Mouse (Mus musculus): ENCODE measurements around the gene Ntng2. TPM values are rescaled to one million over a fixed set of nuclear protein-coding genes. Genes with fewer than 3 reads are reported as not detected.

Ntng2 gene
- polyA plus RNA-seq, 1 experiment from 2014 or later = 2.4 TPM

DNA sequence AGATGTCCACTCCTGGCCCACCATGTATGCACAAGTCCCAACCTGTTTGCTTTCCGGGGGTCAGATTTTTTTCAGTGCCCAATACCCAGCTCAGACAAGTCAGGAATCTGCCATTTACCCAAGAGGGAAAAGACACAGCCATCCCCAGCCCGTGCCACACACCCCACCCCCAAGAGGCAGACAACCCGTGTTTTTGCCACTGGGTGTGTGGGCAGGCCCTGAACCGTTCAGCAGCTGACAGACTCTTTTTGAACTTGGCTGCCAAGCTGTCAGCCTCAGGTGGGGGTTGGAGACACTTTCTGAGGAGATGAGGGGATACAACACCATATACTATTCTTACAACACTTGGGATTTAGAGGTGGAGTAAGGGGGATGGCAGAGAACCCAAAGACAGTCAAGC is 18.8 kb downstream of the Ntng2 start:
- Histone ChIP-seq H3K27ac (no peak overlapping the region), H3K27me3 (replicated peaks) (no peaks in the 10 kb centered on the region), H3K4me3 (no peak overlapping the region), H3K4me2 (replicated peaks) (no peak overlapping the region), H3K9ac (no peak overlapping the region), H3K9me3 (no peaks in the 10 kb centered on the region), H3K4me1 (no peaks in the 10 kb centered on the region), H3K36me3 (no peaks in the 10 kb centered on the region)
- 81% methylated on average over 4 of the region's 4 CpGs for WGBS
- no peak for ATAC-seq (ENCODE audit: low FRiP score, low read depth)

- Histone ChIP-seq H3K4me1 (no peaks in the 10 kb centered on the region), H3K4me2 (replicated peaks) (no peak overlapping the region), H3K9me3 (no peaks in the 10 kb centered on the region), H3K27ac (no peak overlapping the region), H3K27me3 (replicated peaks) (no peaks in the 10 kb centered on the region), H3K36me3 (no peaks in the 10 kb centered on the region), H3K4me3 (no peak overlapping the region), H3K9ac (no peak overlapping the region)
- ATAC-seq (ENCODE audit: low FRiP score, low read depth) = no peak
- WGBS = 74% methylated on average over 9 of the region's 9 CpGs
These were observed 22.5 kb downstream of the Ntng2 start for GRCm38 (mm10) chr2:29230191-29230835.

DNA sequence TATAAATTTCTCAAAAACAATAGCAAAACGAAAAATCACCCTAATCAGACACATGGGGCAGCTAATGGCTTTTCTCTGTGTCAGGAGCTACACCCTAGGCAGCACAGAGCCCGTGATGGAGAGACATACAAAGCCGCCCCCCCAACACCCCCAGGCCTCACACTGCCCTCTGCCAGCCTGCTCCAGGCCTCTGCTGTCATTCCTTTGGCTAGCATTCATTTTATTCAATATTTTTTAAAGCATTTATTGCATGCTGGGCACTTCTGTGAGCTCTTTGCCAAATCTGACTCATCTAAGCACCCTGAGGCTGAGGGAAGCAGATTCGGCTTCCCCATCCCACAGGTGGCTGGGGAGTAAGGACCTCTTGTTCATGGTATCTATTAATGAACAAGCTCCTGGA is 26.1 kb downstream of the Ntng2 start:
- no peaks in the 10 kb centered on the region for H3K36me3 ChIP-seq
- no peaks in the 10 kb centered on the region for H3K4me1 ChIP-seq
- no peak for ATAC-seq (ENCODE audit: low FRiP score, low read depth)
- H3K4me2 ChIP-seq (replicated peaks) = no peak overlapping the region
- H3K27ac ChIP-seq = no peak overlapping the region
- no peaks in the 10 kb centered on the region for H3K9me3 ChIP-seq
- H3K9ac ChIP-seq = no peak overlapping the region
- H3K27me3 ChIP-seq (replicated peaks) = no peaks in the 10 kb centered on the region
- 72% methylated on average over 4 of the region's 4 CpGs for WGBS
- no peak overlapping the region for H3K4me3 ChIP-seq

DNA sequence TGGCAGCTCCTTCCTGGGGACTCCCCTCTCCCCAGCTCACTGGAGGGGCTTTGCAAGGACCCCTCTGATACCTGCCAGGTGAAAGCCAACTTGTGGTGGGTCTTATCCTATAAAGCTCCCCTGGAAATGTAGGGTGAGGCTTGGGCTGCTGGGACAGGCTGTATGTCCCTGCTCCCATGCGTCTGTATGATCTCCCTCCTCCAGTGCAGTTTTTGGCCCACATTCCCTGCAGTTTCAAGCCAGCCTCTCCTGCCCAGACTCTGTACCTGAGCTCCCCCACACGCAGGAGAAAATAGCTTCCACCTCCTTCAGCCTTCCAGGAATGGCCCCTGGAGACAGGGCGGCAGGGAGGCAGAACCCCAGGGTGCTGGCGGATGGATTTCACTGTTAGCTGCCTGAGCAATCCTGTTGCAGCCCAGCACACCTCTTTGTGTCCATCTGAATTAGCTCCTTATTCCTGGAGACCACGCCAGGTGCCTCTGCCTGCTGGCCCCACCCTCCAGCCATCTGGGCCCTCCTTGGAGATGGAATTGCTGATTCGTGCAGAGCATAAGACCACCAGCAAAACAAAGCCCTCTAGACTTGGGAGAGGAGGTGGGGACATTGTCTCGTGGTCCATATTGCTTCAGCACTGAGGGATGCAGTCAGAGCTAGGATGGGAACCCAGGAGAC is 29.1 kb downstream of the Ntng2 start:
- H3K4me3 ChIP-seq = no peak overlapping the region
- H3K4me1 ChIP-seq = no peaks in the 10 kb centered on the region
- no peaks in the 10 kb centered on the region for H3K9me3 ChIP-seq
- no peak overlapping the region for H3K9ac ChIP-seq
- H3K27me3 ChIP-seq (replicated peaks) = no peaks in the 10 kb centered on the region
- no peak overlapping the region for H3K4me2 ChIP-seq (replicated peaks)
- H3K27ac ChIP-seq = no peak overlapping the region
- H3K36me3 ChIP-seq = no peaks in the 10 kb centered on the region
- ATAC-seq (ENCODE audit: low FRiP score, low read depth) = no peak
- 50% methylated on average over 7 of the region's 7 CpGs for WGBS

DNA sequence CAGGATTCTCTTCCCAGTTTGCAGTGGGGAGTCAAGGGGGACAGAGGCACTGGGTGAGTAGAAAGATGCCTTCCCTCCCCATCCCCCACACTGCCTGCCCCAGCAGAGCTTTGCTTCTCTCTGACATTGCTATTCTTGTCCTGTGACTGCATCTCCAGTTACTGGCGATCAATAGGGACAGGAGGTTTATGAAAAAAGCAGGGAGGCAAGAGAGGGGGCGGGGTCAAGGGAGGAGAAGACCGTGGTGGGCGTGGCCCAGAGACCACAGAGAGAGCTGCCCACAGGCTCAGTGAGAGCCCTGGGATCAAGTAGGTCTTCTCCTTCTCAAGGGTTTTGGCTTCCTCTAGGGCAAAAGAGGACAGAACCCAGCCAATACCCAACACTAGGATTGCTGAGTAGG is 30.5 kb downstream of the Ntng2 start:
- no peak overlapping the region for H3K9ac ChIP-seq
- H3K9me3 ChIP-seq = no peaks in the 10 kb centered on the region
- no peak overlapping the region for H3K4me2 ChIP-seq (replicated peaks)
- no peak overlapping the region for H3K4me3 ChIP-seq
- no peaks in the 10 kb centered on the region for H3K4me1 ChIP-seq
- no peaks in the 10 kb centered on the region for H3K27me3 ChIP-seq (replicated peaks)
- H3K27ac ChIP-seq = no peak overlapping the region
- no peaks in the 10 kb centered on the region for H3K36me3 ChIP-seq
- ATAC-seq (ENCODE audit: low FRiP score, low read depth) = no peak
- 0% methylated on average over 4 of the region's 4 CpGs for WGBS

DNA sequence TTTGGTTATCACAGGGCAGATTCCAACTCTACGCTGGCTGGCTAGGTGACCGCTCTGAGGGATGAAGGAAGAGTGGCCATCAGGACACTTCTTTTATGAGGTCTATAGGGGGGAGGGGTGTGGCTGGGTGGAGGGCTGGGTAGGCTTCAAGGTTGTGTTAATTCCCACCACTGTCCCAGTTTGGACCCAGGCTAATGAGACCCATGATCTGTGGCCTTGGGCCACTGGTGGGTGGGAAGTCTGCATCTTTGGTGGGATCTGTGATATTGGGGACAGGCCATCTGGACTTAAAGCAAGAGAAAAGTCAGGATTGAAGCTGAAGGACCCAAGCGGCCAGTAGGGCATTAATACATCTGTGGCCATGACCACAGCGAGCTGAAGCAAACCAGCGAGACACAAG is 34.0 kb downstream of the Ntng2 start:
- H3K4me1 ChIP-seq = no peaks in the 10 kb centered on the region
- 88% methylated on average over 5 of the region's 5 CpGs for WGBS
- no peaks in the 10 kb centered on the region for H3K36me3 ChIP-seq
- no peak overlapping the region for H3K4me3 ChIP-seq
- no peak for ATAC-seq (ENCODE audit: low FRiP score, low read depth)
- H3K4me2 ChIP-seq (replicated peaks) = no peak overlapping the region
- no peak overlapping the region for H3K27ac ChIP-seq
- no peaks in the 10 kb centered on the region for H3K9me3 ChIP-seq
- no peak overlapping the region for H3K9ac ChIP-seq
- H3K27me3 ChIP-seq (replicated peaks) = no peaks in the 10 kb centered on the region

DNA sequence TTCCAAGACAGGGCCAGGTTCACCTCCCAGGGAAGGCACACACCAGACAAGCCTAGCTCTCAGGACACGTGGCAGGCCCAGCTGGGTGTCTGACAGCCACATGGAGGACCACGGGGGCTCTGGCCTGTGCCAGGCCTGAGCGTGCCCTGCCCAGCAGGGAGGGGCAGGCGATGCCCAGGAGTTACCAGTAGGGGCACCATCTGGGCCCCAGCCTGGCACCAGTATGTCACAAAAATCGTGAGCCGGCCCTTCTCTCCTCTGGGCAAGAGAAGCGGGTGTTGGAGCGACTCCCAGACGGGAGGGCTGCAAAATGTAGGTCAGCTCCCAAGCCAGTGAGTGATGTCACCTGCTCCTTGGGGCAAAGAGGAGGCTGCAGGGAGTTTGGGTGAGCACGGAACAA is 34.9 kb downstream of the Ntng2 start:
- Histone ChIP-seq H3K27me3 (replicated peaks) (no peaks in the 10 kb centered on the region), H3K4me1 (no peaks in the 10 kb centered on the region), H3K4me2 (replicated peaks) (no peak overlapping the region), H3K9me3 (no peaks in the 10 kb centered on the region), H3K9ac (no peak overlapping the region), H3K36me3 (no peaks in the 10 kb centered on the region), H3K4me3 (no peak overlapping the region), H3K27ac (no peak overlapping the region)
- ATAC-seq (ENCODE audit: low FRiP score, low read depth) = no peak
- WGBS = 80% methylated on average over 10 of the region's 10 CpGs

GRCm38 (mm10) chr2:29217042-29217441 is 35.8 kb downstream of the Ntng2 start:
- H3K27me3 ChIP-seq (replicated peaks) = no peaks in the 10 kb centered on the region
- H3K36me3 ChIP-seq = no peaks in the 10 kb centered on the region
- H3K4me1 ChIP-seq = no peaks in the 10 kb centered on the region
- H3K4me2 ChIP-seq (replicated peaks) = no peak overlapping the region
- H3K27ac ChIP-seq = no peak overlapping the region
- ATAC-seq (ENCODE audit: low FRiP score, low read depth) = no peak
- no peaks in the 10 kb centered on the region for H3K9me3 ChIP-seq
- 86% methylated on average over 5 of the region's 5 CpGs for WGBS
- H3K4me3 ChIP-seq = no peak overlapping the region
- no peak overlapping the region for H3K9ac ChIP-seq

- Histone ChIP-seq H3K4me3 (no peak overlapping the region), H3K9ac (no peak overlapping the region), H3K4me1 (no peaks in the 10 kb centered on the region), H3K27me3 (replicated peaks) (no peaks in the 10 kb centered on the region), H3K27ac (no peak overlapping the region), H3K36me3 (no peaks in the 10 kb centered on the region), H3K4me2 (replicated peaks) (no peak overlapping the region), H3K9me3 (no peaks in the 10 kb centered on the region)
- ATAC-seq (ENCODE audit: low FRiP score, low read depth) = no peak
- 46% methylated on average over 8 of the region's 8 CpGs for WGBS
These were observed 36.4 kb downstream of the Ntng2 start for GRCm38 (mm10) chr2:29216286-29217012.

DNA sequence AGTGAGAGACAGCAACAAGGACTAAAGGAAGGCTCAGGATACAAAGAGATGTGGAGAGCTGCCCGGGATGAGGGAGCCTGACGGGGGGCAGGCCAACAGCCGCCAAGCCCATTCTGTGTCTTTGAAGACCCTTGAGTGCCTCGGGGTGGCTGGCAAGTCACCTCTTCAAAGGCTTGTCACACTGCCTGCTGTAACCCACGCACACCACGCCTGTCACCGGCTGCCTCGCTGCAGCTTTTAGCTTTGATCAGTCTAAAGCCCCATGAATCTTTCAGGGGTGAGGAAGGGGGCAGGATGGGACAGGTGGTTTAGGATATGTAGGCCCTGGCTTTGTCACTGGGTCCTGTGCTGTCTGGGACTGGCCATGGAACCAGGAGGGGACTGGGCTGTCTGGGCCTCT is 46.6 kb downstream of the Ntng2 start:
- Histone ChIP-seq H3K4me2 (replicated peaks) (no peak overlapping the region), H3K4me1 (no peaks in the 10 kb centered on the region), H3K9me3 (no peaks in the 10 kb centered on the region), H3K27me3 (replicated peaks) (no peaks in the 10 kb centered on the region), H3K9ac (no peak overlapping the region), H3K36me3 (no peaks in the 10 kb centered on the region), H3K27ac (no peak overlapping the region), H3K4me3 (no peak overlapping the region)
- ATAC-seq (ENCODE audit: low FRiP score, low read depth) = no peak
- WGBS = 14% methylated on average over 8 of the region's 8 CpGs

DNA sequence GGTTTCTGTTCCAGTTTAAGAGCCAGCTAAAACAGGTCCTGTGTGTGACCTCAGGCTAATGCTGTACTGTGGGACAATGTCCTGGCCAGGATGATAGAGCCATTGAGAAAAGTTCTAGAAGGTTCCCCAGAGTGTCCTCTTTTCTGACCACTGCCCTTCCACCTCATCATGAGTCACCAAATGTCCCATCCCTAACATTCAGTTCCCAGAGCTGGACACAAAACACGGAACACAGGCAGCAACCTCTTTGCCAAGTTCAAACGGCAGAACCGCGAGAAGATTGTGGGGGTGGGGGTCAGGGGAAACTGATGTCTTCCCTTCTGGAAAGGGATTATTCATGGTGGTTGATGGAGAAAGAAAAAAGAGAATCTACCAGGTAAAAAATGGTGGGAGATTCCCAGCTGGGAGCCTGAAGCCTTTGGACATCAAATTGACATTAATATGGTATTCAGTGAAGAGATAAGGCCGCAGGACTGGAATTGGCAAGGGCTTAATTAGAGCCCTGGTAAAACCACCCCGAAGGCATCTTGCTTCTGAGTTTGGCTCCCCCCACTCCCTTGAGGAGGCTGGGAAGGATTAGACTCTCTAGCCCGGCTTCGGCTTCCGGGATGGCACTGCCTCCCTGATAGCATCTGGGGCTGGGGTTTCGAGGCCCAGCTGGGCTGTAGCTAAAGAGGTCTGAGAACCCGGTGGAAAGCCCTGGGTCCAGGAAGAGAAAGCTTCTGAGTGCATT is 51.4 kb downstream of the Ntng2 start:
- Histone ChIP-seq H3K36me3 (no peaks in the 10 kb centered on the region), H3K4me1 (no peaks in the 10 kb centered on the region), H3K27me3 (replicated peaks) (peaks cover 6% of the 10 kb centered on the region; the same call in 1 of the 2 replicates), H3K9me3 (no peaks in the 10 kb centered on the region), H3K9ac (no peak overlapping the region), H3K4me2 (replicated peaks) (no peak overlapping the region), H3K4me3 (no peak overlapping the region), H3K27ac (no peak overlapping the region)
- WGBS = 68% methylated on average over 11 of the region's 11 CpGs
- no peak for ATAC-seq (ENCODE audit: low FRiP score, low read depth)

- Histone ChIP-seq H3K36me3 (no peaks in the 10 kb centered on the region), H3K4me2 (replicated peaks) (no peak overlapping the region), H3K9ac (no peak overlapping the region), H3K27ac (no peak overlapping the region), H3K4me1 (peaks cover 7% of the 10 kb centered on the region), H3K27me3 (replicated peaks) (peaks cover 21% of the 10 kb centered on the region), H3K9me3 (no peaks in the 10 kb centered on the region), H3K4me3 (no peak overlapping the region)
- ATAC-seq (ENCODE audit: low FRiP score, low read depth) = no peak
- WGBS = 5% methylated on average over 3 of the region's 3 CpGs
These were observed 52.9 kb downstream of the Ntng2 start for GRCm38 (mm10) chr2:29199909-29200308.

Data from neural tube, embryonic 12.5 days (tissue).